Mouse (Mus musculus): ENCODE results near the gene Kdm2a.
A peak's percentile ranks its signal among the peaks of the same experiment; 100 is the strongest.

Gene Kdm2a

DNA sequence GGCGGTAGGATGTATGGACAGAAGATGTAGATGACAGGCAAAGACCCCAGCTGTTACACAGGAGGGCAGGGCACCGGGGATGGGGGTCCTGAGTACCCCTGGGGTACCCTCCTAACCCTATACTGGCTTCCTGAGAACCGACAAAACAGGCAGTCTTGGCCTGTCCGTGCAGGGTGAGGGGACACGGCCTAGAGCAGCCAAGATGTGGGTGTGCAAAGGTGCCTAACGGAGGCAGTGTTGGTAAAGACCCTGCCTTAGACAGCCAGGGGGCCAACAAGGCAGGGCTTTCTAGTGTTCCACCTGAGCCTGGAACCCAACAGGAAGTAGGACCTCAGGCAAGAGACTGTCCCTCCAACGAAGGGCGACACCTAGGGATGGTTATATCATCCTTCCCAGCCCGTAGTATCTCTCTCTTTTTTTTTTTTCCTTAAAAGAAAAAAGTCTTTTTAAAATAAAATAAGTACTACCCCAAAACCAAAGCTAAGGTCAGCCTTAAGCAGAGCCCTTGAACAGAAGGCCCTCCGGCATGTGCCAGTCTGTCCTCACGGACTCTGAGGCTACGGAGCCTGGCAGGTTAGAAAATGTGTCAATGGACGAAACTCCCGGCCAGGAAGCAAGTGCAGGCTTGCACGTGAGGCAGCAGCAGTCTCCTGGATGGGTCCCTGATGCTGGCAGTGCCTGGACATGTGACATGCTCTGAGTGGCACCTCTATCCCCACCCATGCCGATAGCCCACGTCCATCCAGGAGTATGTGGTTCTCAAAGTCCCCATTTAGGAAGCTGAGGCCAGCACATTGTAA is 99.6 kb downstream of the Kdm2a start:
- DNase-seq (ENCODE audit: low spot score), result no peak

GRCm38 (mm10) chr19:4297851-4298250 is 100.2 kb downstream of the Kdm2a start:
- DNase-seq (ENCODE audit: low spot score), result no peak

DNA sequence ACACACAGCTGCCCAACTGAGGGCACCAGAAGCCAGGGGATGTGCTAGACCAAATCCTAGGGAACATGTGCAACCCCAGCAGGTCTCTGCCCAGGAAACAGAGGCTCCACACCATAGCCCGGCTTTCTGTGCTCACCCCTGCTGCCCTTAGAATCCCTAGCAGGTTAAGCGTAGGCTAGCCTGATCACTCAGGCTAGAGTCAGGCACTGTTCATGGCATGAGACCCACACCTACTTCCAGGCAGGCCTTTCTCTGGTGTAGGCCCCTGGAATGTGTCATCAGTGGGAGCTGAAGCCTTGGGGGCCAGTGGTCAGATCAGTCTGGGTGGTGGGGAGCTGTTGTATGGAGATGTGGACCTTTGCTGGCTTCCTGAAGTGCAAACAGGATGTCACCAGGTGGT is 101.5 kb downstream of the Kdm2a start:
- no peak for DNase-seq (ENCODE audit: low spot score)

- DNase-seq (ENCODE audit: low spot score), result no peak
These were observed 102.7 kb downstream of the Kdm2a start for GRCm38 (mm10) chr19:4295391-4295790.

GRCm38 (mm10) chr19:4294381-4295097 is 103.5 kb downstream of the Kdm2a start:
- DNase-seq (ENCODE audit: low spot score), result no peak

DNA sequence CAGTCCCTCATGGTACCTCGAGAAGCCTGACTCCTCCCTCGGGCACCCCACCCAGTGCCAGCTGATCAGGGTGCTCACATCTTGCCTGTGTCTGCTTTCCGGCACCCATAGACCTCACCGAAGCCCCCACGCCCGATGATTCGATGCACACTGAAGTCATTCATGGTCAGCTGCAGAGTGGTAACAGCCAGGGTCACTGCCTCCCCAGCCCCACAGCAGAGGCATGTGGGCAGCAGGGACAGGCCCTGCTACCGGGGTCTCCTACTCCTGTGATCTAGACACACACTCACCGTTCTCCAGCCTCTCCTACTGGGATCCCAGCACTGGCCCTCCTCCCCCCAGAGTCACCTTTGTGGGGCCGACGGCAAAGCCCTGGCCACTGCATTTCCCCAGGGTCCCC is 106.9 kb downstream of the Kdm2a start:
- DNase-seq (ENCODE audit: low spot score), result no peak

- DNase-seq (ENCODE audit: low spot score), result no peak
These were observed 107.3 kb downstream of the Kdm2a start for GRCm38 (mm10) chr19:4290749-4291148.

DNA sequence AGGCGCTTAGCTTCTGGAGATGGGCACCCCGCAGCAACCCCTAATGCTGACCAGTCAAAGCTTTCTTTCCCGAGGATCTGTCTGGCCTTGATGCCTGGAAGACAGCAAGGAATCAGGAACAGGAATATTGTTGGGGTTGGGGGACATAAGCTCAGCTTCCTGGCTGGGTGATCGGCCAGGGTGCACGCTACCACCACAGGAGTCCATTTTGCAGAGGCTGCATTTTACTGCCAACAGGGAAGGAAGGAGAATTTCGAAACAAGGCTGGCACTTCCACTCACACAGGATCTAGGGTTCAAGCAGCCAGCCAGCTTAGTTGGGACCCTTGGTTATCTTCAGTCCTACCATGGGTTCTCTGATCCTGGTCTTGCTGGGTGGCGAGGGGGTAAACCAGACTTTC is 114.4 kb downstream of the Kdm2a start:
- no peak for DNase-seq (ENCODE audit: low spot score)

- peak; percentile 79 for DNase-seq (ENCODE audit: low spot score)
These were observed 115.1 kb downstream of the Kdm2a start, which contains the start of gene Ankrd13d for GRCm38 (mm10) chr19:4282898-4283553. Gene Ankrd13d (minus strand): TSS chr19:4283137.

- no peak for DNase-seq (ENCODE audit: low spot score)
These were observed 117.7 kb downstream of the Kdm2a start for GRCm38 (mm10) chr19:4280425-4280824.

DNA sequence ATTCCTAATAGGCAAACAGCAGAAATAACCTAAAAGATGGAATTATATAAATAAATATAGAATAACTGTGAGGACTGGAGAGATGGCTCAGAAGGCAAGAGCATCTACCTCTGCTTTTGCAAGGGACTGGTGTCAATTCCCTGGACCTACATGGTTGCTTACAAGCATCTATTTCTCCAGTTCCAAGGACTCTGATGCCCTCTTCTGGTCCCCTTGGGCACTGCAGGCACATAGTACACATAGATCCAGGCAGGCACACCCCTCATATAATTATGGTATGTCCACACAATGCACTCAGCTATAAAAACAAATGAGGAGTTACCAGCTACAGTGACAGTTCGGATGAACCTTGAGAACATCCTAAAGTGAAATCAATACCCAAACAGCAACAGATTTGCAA is 118.6 kb downstream of the Kdm2a start:
- DNase-seq (ENCODE audit: low spot score), result no peak

- DNase-seq (ENCODE audit: low spot score), result no peak
These were observed 127.1 kb downstream of the Kdm2a start for GRCm38 (mm10) chr19:4270972-4271371.

DNA sequence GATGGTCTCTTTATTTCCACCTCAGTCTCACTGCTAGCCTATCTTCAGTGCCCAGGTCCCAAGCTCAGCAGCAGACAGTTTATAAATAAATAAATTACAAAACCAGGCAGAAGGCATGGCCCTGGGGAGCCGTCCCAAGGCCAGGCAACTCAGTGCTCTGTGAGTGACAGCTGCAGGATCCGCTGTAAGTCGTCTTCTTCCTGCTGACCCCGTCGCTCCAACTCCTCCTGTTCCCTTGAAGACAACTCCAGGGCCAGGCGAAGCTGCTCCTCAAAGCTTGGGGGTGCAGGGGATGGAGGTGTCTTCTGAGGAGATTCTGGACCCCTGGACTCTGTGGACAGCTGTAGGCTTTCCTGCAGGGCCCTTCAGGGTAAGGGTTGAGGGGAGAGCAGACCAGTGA is 127.9 kb downstream of the Kdm2a start:
- DNase-seq (ENCODE audit: low spot score), result no peak

DNA sequence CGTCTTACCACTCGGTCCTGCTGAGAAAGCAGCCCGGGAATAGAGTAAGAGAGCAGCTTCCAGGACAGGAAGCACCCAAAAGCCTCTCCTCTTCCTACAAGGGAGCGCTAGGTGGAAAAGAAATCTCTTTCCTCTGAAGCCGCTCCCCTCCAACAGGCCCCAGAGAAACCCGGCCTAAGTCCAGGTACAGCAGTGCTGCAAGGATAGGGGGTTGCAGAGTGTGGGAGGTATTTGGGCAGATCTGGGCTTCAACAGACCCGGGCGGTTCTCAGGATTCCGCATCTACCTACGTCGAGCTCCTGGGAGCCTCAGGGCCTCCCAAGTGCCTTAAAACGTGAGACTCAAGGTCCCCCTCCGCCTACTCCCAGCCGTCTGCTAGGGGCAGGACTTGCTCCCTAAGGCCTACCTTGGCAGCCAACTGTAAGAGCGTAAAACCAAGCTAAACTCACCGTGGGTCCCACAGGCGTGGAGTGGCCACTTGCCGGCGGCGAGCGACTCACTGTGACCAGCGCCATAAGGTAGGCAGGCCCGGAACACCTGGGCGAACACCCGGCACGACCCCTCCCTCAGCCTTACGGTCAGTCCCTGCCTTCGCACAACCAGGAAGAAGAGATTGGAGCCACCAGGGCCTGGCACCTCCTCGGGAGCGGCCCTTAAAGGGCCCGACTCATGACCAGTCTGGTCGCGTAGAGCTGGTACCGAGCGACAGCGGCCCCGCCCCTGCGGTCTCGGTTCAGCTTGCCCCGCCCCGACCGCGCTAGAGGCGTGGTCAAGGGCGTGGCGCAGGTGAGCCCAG is 129.3 kb downstream of the Kdm2a start, which contains the start of gene Ssh3:
Gene Ssh3, minus strand, starts transcription at position 615 of the 796 bp plus-strand sequence.
- peak; percentile 58 for DNase-seq (ENCODE audit: low spot score)

DNA sequence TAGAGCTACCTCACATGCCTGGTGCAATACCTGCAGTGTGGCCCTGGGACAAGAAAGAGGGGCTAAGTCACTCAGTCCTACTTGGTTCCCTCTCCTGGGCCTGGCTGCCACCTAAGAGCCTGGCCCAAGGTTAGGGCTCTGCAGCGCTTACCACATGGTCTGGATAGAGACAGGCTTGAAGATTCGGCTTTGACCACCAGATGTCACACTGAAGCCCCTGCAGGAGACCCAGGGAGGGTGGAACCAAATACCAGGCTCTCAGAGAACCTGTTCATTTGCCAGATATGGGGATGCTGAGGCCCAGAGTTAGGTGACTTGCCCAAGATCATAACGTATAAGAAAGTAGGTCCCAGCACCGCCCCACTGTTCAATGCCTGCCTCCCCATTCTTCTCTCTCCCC is 132.1 kb downstream of the Kdm2a start:
- no peak for DNase-seq (ENCODE audit: low spot score)
